In genomic region chr14:8062537-8063301, GRCm38 (mm10) we compare ENCODE assay signal across 11 mouse cellular contexts. TPM values are rescaled to one million over a fixed set of nuclear protein-coding genes. Genes with fewer than 3 reads are reported as not detected.
DNase-seq lines count a peak whose midpoint lies in the region; ATAC-seq and TF ChIP-seq lines count a peak whose summit lies in the region.
"Had no signal": no experiment of that assay in that cellular context is flagged by ENCODE, and none has a peak within 500 bp of the region (broad histone marks: within the 10 kb centered on the region; RNA-seq: fewer than 3 reads in every experiment).

No protein-coding gene starts in this region.

- peak; percentile 50 for DNase-seq in layer of hippocampus, adult 11-12 months (ENCODE audit: low spot score)
- DNase-seq in layer of hippocampus, postnatal 25 days (ENCODE audit: extremely low spot score in 1 of 2, low spot score in 1 of 2), result no peak
- DNase-seq in forebrain, postnatal 0 days, result peak; percentile 51
- no peak for DNase-seq in urinary bladder, postnatal 25 days (ENCODE audit: low spot score)
- DNase-seq in spleen, adult 12 weeks (ENCODE audit: low spot score), result no peak
- DNase-seq: cerebellum, adult 18-20 months had no signal

- no peaks in the 10 kb centered on the region for H3K27me3 ChIP-seq in embryonic facial prominence, embryonic 13.5 days
- no peaks in the 10 kb centered on the region for H3K27me3 ChIP-seq in forebrain, postnatal 0 days (ENCODE audit: insufficient read depth, low read length)
- H3K27me3 ChIP-seq in limb, embryonic 15.5 days, result no peaks in the 10 kb centered on the region
- H3K27me3 ChIP-seq: stomach, embryonic 15.5 days had no signal

- H3K9ac ChIP-seq in embryonic facial prominence, embryonic 13.5 days, result no peak overlapping the region
- no peak overlapping the region for H3K9ac ChIP-seq in forebrain, postnatal 0 days
- H3K9ac ChIP-seq in limb, embryonic 15.5 days, result 0 out of 2 replicates have a peak overlapping the region, but pooled peaks have one; percentile 26
- H3K9ac ChIP-seq: liver, embryonic 14.5 days; stomach, embryonic 15.5 days had no signal

- H3K4me1 ChIP-seq in embryonic facial prominence, embryonic 13.5 days, result peaks cover 8% of the 10 kb centered on the region; the same call in 1 of the 2 replicates
- H3K4me1 ChIP-seq in forebrain, postnatal 0 days (ENCODE audit: insufficient read depth), result no peaks in the 10 kb centered on the region
- peaks cover 14% of the 10 kb centered on the region for H3K4me1 ChIP-seq in limb, embryonic 15.5 days
- H3K4me1 ChIP-seq: stomach, embryonic 15.5 days had no signal

- no peak overlapping the region for H3K4me3 ChIP-seq in embryonic facial prominence, embryonic 13.5 days
- no peak overlapping the region for H3K4me3 ChIP-seq in forebrain, postnatal 0 days (ENCODE audit: low read depth, low read length)
- H3K4me3 ChIP-seq in limb, embryonic 15.5 days, result no peak overlapping the region
- H3K4me3 ChIP-seq: stomach, embryonic 15.5 days had no signal

- WGBS in embryonic facial prominence, embryonic 13.5 days, result 30% methylated on average over 3 of the region's 3 CpGs
- 14% methylated on average over 3 of the region's 3 CpGs for WGBS in forebrain, postnatal 0 days
- WGBS in limb, embryonic 15.5 days, result 46% methylated on average over 3 of the region's 3 CpGs

- H3K9me3 ChIP-seq in embryonic facial prominence, embryonic 13.5 days, result no peaks in the 10 kb centered on the region
- H3K9me3 ChIP-seq in forebrain, postnatal 0 days (ENCODE audit: low read length), result no peaks in the 10 kb centered on the region
- H3K9me3 ChIP-seq in limb, embryonic 15.5 days, result no peaks in the 10 kb centered on the region
- H3K9me3 ChIP-seq: stomach, embryonic 15.5 days had no signal

- no peak for TF ChIP-seq CTCF in forebrain, postnatal 0 days (IDR thresholded peaks at IDR 0.05; ENCODE audit: low read depth)

- H3K4me2 ChIP-seq in embryonic facial prominence, embryonic 13.5 days, result no peak overlapping the region
- H3K4me2 ChIP-seq in forebrain, postnatal 0 days (ENCODE audit: low read depth), result no peak overlapping the region
- H3K4me2 ChIP-seq in limb, embryonic 15.5 days, result no peak overlapping the region
- H3K4me2 ChIP-seq: stomach, embryonic 15.5 days had no signal

- H3K27ac ChIP-seq in embryonic facial prominence, embryonic 13.5 days, result peak overlapping the region; percentile 39; the same call in 1 of the 2 replicates
- H3K27ac ChIP-seq in forebrain, postnatal 0 days (ENCODE audit: low read depth, low read length), result peak overlapping the region; percentile 62
- H3K27ac ChIP-seq in limb, embryonic 15.5 days, result peak overlapping the region; percentile 68
- H3K27ac ChIP-seq: liver, embryonic 14.5 days; stomach, embryonic 15.5 days had no signal

- H3K36me3 ChIP-seq in embryonic facial prominence, embryonic 13.5 days, result no peaks in the 10 kb centered on the region
- no peaks in the 10 kb centered on the region for H3K36me3 ChIP-seq in forebrain, postnatal 0 days (ENCODE audit: insufficient read depth)
- no peaks in the 10 kb centered on the region for H3K36me3 ChIP-seq in limb, embryonic 15.5 days
- H3K36me3 ChIP-seq: stomach, embryonic 15.5 days had no signal

- no peak for ATAC-seq in embryonic facial prominence, embryonic 13.5 days (ENCODE audit: insufficient number of reproducible peaks, insufficient read depth, low FRiP score, low TSS enrichment, low read depth)
- ATAC-seq in forebrain, postnatal 0 days, result peak; percentile 81
- peak; percentile 55; the same call in 1 of the 2 replicates for ATAC-seq in limb, embryonic 15.5 days (ENCODE audit: insufficient number of reproducible peaks, low FRiP score, low TSS enrichment, low read depth)
- no peak for ATAC-seq in activated CD4-positive, CD25-positive, alpha-beta regulatory T cell, adult 4 months

RNA-seq across cellular contexts. Expression of gene Rpp14, which starts 17.4 kb away (rescaled TPM):
- total RNA-seq in layer of hippocampus, postnatal 25 days (2021), result 10 to 100 TPM; 27.0 to 29.2 TPM
- 59.5 and 64.3 TPM in 2 replicates for polyA plus RNA-seq in embryonic facial prominence, embryonic 13.5 days (2015; fragmentation: Nextera tagmentation; extraction: Ambion mirVana)
- 40.5 and 47.7 TPM in 2 replicates for total RNA-seq in forebrain, postnatal 0 days (2014; rRNA removed)
- polyA plus RNA-seq in forebrain, postnatal 0 days (2015; fragmentation: Nextera tagmentation; extraction: Ambion mirVana), result 37.3 and 43.8 TPM in 2 replicates
- 47.9 and 54.4 TPM in 2 replicates for polyA plus RNA-seq in limb, embryonic 15.5 days (2015; fragmentation: Nextera tagmentation; extraction: Ambion mirVana)
- polyA plus RNA-seq in activated CD4-positive, CD25-positive, alpha-beta regulatory T cell, adult 4 months (2017; shearing (Covaris generic)), result 10 to 100 TPM; 35.2 to 38.5 TPM

RNA-seq across cellular contexts. Expression of gene Pxk, which starts 35.3 kb away (rescaled TPM):
- 10 to 100 TPM; 25.4 to 25.6 TPM for total RNA-seq in layer of hippocampus, postnatal 25 days (2021)
- 34.3 and 39.0 TPM in 2 replicates for polyA plus RNA-seq in embryonic facial prominence, embryonic 13.5 days (2015; fragmentation: Nextera tagmentation; extraction: Ambion mirVana)
- total RNA-seq in forebrain, postnatal 0 days (2014; rRNA removed), result 34.0 and 36.0 TPM in 2 replicates
- 38.6 and 45.1 TPM in 2 replicates for polyA plus RNA-seq in forebrain, postnatal 0 days (2015; fragmentation: Nextera tagmentation; extraction: Ambion mirVana)
- 38.8 and 39.2 TPM in 2 replicates for polyA plus RNA-seq in limb, embryonic 15.5 days (2015; fragmentation: Nextera tagmentation; extraction: Ambion mirVana)
- polyA plus RNA-seq in activated CD4-positive, CD25-positive, alpha-beta regulatory T cell, adult 4 months (2017; shearing (Covaris generic)), result 10 to 100 TPM; 31.6 to 42.7 TPM

Comparison
In these comparisons a context has a peak if more than half of its experiments do, and no peak if none do; other contexts are left out.
1. DNase-seq: peak in layer of hippocampus, adult 11-12 months (single experiment) and forebrain, postnatal 0 days (single experiment); none in layer of hippocampus, postnatal 25 days (0 of 2), urinary bladder, postnatal 25 days (single experiment) and spleen, adult 12 weeks (single experiment).
2. ATAC-seq: peak in forebrain, postnatal 0 days (single experiment) and limb, embryonic 15.5 days (single experiment); none in embryonic facial prominence, embryonic 13.5 days (single experiment) and activated CD4-positive, CD25-positive, alpha-beta regulatory T cell, adult 4 months (single experiment).
3. Peak in every context shown above with its lines, with median percentiles within 50 percentile points of each other: H3K27ac ChIP-seq.